Mouse (Mus musculus) cerebellum, postnatal 25 days (tissue): ENCODE measurements at regions not wholly inside any gene's neighbourhood (a gene's known extent, or its start where the extent isn't known, plus 50 kb on each side); places are given as distances from the start of the nearest gene placed in this dataset.

Experiments
- DNase-seq, 2 experiments: peaks; one replicate each; pipeline ENCODE4 v3.0.0; 2021; ENCODE audit warnings: mixed read lengths in 2 of 2

DNA sequence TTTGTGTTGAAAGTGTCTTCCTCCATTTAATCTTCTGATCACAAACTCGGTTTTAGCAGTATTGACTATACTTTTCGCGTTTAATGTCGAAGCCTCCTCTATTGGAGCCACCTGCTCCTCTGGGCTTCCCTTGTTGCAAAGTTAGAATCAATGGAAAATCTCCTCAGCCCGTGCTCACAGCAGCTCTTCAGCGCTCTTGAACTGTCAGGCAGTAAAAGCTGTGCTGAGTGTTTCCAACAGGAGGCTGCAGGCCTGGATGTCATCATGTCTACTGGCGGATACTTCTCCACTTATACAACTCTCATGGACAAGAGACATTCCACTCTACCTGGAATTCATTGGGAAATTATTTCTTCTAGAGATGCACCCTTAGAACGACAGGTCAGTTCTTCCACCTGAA lies 380.4 kb upstream of the Crim1 start:
- no peak for DNase-seq

- DNase-seq, result no peak
Observed at GRCm38 (mm10) chr17:77843949-77844348, 356.1 kb upstream of the Crim1 start.

DNA sequence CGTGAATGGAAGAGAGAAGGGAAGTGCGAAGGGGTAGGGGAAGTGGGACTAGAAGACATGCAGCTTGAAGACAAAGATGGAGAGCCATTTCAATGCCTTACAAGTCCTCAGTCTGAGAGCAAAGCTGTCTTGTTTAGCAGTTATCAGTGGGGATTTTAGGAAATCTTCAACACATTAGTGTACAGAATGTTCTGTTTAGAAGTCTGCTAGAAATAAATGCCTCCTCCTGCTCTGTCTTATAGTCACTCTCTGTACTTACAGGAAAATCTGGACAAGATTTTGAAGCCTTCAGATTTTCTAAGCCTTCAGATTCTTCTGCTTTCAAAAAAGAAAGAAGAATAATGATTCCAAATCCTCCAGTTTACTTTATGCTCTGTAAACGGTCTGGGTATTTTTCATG lies 325.6 kb upstream of the Crim1 start:
- DNase-seq, result no peak

DNA sequence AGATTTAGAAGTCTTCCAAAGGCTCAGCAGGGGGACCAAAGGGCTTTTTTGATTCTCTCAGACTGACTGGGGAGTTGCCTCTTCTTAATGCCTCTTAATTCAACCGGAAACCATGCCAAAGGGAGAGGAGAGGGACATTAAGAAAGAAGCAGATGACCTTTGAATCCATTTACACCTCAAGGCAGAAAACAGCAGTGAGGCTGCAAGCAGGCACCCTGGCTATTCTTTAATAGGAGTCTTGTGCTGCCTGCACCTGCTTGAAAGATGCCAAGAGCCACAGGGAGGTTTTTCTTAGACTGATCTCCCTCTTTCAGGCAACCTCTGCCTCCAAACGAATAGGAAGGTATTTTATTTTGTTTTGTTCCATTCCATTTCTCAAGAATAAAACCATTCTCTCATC lies 323.0 kb upstream of the Crim1 start:
- no peak for DNase-seq

DNA sequence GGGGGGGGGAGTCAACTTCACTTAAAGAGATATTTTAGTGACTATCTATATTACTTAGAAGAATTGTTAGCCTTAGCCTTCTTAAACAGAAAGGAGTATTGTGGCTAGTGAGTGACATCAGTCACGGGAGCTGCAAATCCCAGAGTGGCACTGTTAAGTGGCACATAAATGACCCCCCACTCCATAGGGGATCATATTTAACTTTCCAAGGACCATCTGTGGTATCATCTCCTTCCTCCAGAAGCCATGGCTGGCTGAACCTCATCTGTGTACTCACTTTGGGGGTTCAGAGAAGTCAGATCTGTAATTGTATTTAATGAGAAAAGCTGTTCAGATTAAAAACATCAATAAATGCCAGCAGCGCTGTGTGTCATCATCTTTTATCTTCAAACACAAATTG lies 314.9 kb upstream of the Crim1 start:
- DNase-seq, result no peak

DNA sequence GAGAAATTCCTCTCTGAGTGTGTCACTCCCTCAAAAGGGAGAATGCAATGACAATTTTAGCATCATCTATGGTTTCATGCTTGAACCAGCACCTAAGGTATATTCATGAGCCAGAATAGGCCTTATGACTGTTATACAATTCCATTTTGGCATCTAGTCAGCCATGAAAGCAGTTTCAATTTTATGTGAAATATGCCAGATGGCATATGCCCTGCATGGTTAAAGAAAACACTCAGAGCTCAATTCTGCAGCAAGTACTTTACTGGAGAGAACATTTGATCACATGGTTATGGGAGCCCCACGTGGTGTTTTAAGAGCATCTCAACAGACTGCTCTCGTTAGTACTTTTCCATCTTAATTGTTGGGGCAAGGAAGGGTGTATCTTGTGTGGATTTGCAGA lies 310.9 kb upstream of the Crim1 start:
- no peak for DNase-seq

GRCm38 (mm10) chr17:77904412-77904811 lies 295.6 kb upstream of the Crim1 start:
- DNase-seq, result peak; percentile 3

- no peak for DNase-seq
Observed at GRCm38 (mm10) chr17:77913962-77914450, 286.0 kb upstream of the Crim1 start.

DNA sequence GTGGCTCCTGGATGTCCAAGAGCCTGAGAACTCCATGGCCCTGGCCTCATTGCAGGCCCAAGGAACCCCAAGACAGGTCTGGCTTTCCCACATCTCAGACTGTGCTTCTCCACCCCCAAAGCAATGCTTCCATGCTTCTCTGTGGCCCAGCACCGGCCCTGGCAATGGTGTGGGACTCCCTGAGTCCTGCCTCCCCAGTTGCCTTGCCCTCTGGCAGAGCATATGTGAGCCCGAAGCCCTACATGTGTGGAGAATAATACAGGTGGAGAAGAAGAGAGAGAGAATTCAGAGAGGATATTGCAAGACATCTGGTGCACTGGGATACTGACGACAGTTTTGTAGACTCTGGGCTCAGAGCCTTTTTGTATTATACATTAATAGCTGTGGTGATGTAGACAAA lies 269.8 kb upstream of the Crim1 start:
- no peak for DNase-seq

DNA sequence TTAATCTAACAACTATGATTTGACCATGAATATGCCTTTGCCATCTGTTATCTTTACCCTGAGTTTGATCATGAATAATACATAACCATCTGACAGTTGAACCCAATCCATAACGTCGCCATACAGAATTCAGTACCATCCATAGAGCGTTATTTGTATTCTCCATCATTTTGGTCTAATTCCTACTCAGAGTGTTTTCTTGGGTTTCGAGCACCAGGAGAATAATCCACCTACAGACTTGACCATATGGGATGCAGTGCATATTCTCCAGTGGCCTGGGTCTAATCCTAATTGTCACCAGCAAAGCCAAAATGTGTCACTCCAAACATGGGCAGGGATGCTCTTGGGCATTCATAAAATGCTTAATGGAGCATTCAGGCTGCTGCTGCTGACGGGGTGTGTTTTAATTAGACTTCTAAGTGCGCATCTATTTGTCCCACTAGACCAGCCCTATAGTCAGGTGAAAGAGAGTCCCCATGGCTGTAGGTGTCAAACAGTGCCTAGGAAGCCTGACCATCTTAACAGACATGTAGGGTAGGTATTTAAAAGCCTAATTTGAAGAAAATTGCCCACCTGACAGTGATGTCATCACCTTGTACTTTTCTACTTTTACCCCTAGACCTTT lies 269.0 kb upstream of the Crim1 start:
- peak in 1 of 2 experiments; percentile 1 for DNase-seq

GRCm38 (mm10) chr17:77933192-77933591 lies 266.9 kb upstream of the Crim1 start:
- no peak for DNase-seq

DNA sequence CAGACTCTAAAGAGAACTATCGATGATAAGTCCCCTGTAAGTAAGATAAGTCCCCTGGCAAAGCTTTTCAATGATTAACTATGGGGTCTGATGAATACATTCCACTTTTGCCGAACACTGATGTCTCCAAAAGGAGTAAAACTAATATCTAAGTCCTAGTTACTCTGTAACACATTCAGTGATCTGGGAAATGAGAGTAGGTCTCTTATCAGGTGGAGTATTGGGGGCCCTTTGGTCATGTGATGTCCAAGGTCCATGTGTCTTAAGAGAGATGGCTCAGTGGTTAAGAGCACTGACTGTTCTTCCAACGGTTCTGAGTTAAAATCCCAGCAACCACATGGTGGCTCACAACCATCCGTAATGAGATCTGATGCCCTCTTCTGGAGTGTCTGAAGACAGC lies 242.0 kb upstream of the Crim1 start:
- no peak for DNase-seq

DNA sequence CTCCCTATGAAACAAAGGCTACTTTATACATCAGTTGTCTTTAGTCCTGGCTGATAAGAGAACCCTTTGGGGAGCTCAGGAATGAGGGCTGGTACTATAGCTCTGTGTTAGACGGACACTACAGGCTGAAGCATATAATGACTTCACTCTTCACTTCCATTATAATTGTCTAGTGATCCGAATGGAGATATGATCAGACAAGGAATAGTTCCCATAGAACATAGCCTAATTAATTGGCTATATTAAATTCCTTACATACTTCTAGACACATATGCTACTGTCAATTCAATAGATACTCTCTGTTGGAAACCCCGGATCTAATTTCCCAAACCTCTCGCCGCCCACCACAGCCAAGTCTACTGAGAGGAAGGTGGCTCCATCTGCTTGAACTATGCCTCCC lies 238.8 kb upstream of the Crim1 start:
- DNase-seq, result no peak

GRCm38 (mm10) chr17:77963358-77963757 lies 236.7 kb upstream of the Crim1 start:
- no peak for DNase-seq

- no peak for DNase-seq
Observed at GRCm38 (mm10) chr17:77968510-77968909, 231.5 kb upstream of the Crim1 start.

GRCm38 (mm10) chr17:77969187-77969586 lies 230.9 kb upstream of the Crim1 start:
- no peak for DNase-seq
